Comparison of ENCODE assay signal across 9 mouse cellular contexts in the genomic region with DNA sequence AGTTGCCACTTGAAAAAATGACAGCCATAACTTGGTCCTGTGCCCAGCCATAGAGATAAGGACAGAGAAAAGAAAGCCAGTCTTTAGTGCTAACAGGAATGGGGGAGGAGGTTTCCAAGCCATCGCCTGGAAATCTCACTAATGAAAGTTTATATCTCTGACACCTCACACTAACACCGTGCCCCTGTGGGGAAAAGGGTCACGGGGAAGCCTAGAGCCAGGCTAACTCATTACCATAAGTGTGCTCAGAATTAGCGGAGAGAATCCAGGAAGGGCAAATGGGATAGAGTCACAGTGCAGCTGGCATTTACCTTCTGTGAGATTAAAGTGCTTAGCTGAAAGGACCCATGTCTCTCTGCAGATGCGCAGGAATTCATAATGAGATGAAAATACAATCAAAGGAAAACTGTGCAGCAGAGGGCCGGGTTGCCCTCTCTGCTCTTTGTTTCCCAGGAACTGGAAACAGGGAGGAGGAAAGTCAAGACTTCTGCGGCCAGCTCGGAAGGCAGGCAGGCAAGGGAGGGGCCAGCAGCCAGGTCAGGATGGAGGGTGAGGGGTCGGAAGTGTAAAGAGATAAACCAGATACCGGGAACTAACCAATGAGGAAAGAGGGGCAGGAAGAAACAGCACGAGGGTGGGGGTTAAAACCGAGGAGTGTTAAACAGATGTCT.
DNase-seq lines count a peak whose midpoint lies in the region; ATAC-seq lines count a peak whose summit lies in the region.
"Had no signal": no experiment of that assay in that cellular context is flagged by ENCODE, and none has a peak within 500 bp of the region (broad histone marks: within the 10 kb centered on the region; RNA-seq: fewer than 3 reads in every experiment).

No protein-coding gene starts in this region.

- H3K9me3 ChIP-seq in intestine, embryonic 15.5 days = no peaks in the 10 kb centered on the region

- peak overlapping the region; percentile 15; the same call in 1 of the 2 replicates for H3K4me3 ChIP-seq in intestine, embryonic 15.5 days (replicated peaks)

- H3K27ac ChIP-seq in intestine, embryonic 15.5 days = no peak overlapping the region
- H3K27ac ChIP-seq: macrophage had no signal

- H3K4me2 ChIP-seq in intestine, embryonic 15.5 days (replicated peaks) = peak overlapping the region; percentile 56

- 0 out of 2 replicates have a peak overlapping the region, but pooled peaks have one; percentile 1 for H3K9ac ChIP-seq in intestine, embryonic 15.5 days

- no peaks in the 10 kb centered on the region for H3K27me3 ChIP-seq in intestine, embryonic 15.5 days (replicated peaks)

- DNase-seq in cerebellum, postnatal 4 days (ENCODE audit: low spot score in 2 of 2) = no peak
- DNase-seq in cerebellum, adult 11 months = peak; percentile 20
- DNase-seq in forelimb bud, embryonic 11.5 days (ENCODE audit: low read depth, low spot score) = peak; percentile 43
- peak; percentile 12 to 15 for DNase-seq in thymus, postnatal 10 days (ENCODE audit: low spot score in 2 of 2)
- DNase-seq in urinary bladder, postnatal 36 days (ENCODE audit: low spot score in 2 of 2) = no peak

- peaks cover 11% of the 10 kb centered on the region; the same call in 1 of the 2 replicates for H3K4me1 ChIP-seq in intestine, embryonic 15.5 days (replicated peaks)

- peak; percentile 67 for ATAC-seq in cerebellum, adult (ENCODE audit: insufficient number of reproducible peaks, low FRiP score, low TSS enrichment)
- peak; percentile 86 for ATAC-seq in intestine, embryonic 15.5 days
- peak; percentile 82 for ATAC-seq in megakaryocyte progenitor cell, adult 5-6 weeks (replicated peaks; ENCODE audit: poor library complexity)

- 2% methylated on average over 12 of the region's 12 CpGs for WGBS in intestine, embryonic 15.5 days

- H3K36me3 ChIP-seq in intestine, embryonic 15.5 days = no peaks in the 10 kb centered on the region

Comparison
In these comparisons a context has a peak if more than half of its experiments do, and no peak if none do; other contexts are left out.
1. DNase-seq: peak in cerebellum, adult 11 months (single experiment), forelimb bud, embryonic 11.5 days (single experiment) and thymus, postnatal 10 days (2 of 2); none in cerebellum, postnatal 4 days (0 of 2) and urinary bladder, postnatal 36 days (0 of 2).
2. Peak in every context shown above with its lines, with median percentiles within 50 percentile points of each other: ATAC-seq.